Mouse (Mus musculus): ENCODE results near the gene Acadsb.
"Not testable (repeated sequence)": the region's sequence is repeated elsewhere in the genome, so short reads cannot be mapped to it uniquely, and the experiment has no call there.

The Acadsb gene

DNA sequence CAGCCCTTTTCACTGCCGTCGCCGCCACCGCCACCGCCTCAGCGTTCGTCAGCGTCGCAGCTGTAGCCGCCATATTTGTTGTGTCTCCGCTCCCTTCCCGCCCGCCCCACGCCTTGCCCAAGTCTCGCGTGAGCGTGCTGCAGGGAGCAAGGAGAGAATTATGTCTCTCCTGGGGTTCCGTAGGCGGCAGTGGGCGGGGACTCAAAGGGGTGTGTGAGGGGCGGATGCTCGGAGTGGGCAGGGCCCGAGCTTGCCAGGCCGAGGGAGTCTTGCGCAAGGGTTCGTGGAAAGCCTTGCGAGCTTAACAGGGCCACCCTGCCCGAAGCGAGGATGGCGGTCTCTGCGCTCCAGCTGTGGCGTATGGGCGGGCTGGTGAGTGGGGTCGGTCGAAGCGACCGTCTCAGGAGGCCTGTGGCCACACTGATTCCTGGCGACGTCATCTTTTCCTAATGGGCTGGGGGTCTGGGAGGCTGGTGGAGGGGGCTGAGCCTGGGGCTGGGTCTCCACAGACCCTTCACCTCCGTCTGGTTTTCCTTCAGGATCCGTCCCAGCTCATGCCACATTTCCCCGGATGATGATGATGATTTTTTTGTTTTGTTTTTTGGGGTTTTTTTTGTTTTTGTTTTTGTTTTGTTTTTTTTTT is at the start of gene Acadsb, which contains the start of gene Ikzf5:
Gene Acadsb (plus strand): TSS at position 186 of the 643 bp plus-strand sequence.
Gene Ikzf5 (minus strand): TSS at position 106 of the 643 bp plus-strand sequence.
- DNase-seq (ENCODE audit: low spot score) = peak; percentile 99

DNA sequence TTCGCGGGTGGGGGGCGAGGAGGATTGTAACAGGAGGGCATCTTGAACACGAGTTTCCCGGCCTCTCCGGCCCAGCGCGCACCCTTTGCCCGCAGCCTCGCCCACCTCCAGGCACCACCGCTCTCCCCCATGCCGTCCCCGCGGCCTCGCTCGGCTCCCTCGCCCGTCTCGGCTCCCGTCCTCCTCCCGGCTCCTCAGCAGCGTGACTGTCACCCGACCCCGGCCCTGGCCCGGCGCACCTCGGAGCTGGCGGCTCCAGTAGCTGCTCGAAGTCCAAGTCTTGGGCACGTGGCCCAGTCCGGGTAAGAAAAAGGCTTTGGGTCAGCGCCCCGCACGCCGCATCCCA is 48.2 kb upstream of the Acadsb start:
- no peak for DNase-seq (ENCODE audit: low spot score)

DNA sequence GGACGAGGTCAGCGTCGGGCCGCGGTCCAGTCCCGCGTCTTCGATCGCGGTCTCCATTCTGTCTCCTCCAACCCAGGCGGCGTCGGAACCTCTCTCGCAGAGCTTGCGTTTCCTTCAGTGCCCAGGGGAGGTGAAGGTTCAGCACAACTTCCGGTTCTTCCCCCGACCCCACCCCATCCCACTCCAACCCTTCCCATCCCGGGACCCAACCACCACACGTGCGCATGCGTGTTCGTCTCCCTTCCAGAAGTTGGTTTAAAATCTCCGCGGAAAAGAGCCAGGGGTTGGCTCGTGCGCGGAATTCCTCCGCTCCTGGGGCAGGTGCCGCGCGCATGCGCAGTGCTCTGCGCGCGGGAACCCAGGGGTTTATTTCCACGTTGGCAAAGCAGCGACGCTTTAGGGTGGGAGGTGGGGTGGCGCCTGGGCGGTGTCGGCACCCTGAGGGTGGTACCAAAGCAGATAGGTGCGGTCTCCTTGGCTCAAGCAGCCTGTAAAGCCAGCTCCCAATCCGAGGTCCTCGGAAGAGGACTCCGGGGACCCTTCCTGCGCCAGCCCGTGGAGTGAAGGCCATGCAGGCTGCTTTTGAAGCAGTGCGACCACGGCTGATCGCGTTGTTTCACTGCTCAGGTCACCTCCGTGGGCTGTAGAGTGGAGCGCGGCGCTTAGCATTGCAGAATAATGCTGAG is 47.6 kb upstream of the Acadsb start, which contains the start of gene 2310057M21Rik:
Gene 2310057M21Rik (minus strand): TSS at position 145 of the 686 bp plus-strand sequence.
- peak; percentile 98 for DNase-seq (ENCODE audit: low spot score)

DNA sequence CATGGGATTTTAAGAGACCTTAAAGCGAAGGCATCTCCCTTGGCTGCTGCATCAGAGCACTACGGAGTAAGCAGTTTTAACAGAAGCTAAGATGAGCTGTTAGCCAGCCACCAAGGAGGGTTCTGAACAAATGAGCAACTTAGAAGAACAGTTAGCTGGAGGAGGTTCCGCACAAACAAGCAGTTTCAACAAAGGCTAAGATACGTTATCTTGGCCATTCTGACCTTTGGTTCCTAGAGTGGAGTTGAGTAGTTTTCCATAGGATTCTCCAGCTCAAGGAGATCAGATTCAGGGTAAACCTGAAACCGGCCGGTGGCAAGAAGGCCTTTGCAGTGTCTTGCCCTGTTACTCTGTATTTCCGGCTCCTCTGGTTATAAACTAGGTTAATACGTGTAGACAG is 46.3 kb upstream of the Acadsb start:
- DNase-seq (ENCODE audit: low spot score) = peak; percentile 66

DNA sequence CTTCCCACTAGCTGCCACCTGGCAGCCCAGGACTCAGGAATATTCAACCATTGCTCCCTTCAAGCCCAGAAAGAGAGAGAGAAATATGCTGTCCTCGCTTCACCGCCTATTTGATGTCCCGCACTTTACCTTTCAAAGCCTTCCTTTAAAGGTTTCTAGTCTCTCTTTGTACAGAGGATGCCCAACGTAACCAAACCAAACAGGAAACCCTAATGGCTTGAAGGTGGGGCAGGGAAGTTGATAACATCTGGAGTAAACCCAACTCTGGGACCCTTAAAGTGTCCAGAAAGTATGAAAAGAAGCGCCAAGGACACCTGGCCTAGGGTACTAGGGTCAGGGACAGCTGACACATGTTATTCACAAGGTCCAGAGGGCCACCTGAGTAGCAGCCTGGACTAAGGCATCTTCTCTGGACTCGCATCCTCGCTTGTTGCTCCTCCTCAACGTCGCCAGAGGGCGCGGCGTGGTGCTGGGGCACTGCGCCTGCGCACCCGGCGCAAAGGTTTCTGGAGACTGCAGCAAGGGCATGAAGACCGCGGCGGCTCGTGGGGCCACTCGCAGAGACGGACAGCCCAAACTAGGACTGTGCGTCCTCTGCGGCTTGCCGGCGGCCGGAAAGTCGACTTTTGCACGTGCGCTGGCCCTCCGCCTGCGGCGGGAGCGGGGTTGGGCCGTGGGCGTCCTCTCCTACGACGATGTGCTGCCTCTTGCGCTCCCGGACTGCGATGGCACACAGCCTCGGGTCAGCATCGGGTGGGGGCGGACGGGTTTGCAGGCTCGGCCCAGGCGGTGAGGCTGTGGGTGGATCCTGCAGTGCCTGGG is 39.5 kb upstream of the Acadsb start, which contains the start of gene Pstk:
Gene Pstk (plus strand): TSS at position 494 of the 822 bp plus-strand sequence.
- peak; percentile 90 for DNase-seq (ENCODE audit: low spot score)

DNA sequence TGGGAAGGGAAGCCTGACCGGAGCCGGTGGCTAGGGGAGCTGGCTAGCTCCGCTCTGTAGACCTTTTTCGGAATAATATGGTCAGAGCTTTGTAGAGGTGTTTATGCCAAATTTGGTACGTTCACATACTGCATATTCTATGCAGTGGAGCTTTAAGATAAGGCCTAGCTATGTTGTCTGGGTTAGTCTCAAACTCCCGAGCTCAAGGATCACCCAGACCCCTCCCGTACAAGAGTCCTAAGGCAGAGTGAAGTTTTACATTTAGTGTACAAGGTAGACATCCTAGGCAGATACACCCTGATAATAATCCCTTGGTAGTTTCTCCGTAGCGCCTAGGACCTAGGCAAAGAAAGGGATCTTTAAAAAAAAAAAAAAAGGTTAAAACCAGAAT is 38.9 kb upstream of the Acadsb start:
- DNase-seq (ENCODE audit: low spot score) = no peak

DNA sequence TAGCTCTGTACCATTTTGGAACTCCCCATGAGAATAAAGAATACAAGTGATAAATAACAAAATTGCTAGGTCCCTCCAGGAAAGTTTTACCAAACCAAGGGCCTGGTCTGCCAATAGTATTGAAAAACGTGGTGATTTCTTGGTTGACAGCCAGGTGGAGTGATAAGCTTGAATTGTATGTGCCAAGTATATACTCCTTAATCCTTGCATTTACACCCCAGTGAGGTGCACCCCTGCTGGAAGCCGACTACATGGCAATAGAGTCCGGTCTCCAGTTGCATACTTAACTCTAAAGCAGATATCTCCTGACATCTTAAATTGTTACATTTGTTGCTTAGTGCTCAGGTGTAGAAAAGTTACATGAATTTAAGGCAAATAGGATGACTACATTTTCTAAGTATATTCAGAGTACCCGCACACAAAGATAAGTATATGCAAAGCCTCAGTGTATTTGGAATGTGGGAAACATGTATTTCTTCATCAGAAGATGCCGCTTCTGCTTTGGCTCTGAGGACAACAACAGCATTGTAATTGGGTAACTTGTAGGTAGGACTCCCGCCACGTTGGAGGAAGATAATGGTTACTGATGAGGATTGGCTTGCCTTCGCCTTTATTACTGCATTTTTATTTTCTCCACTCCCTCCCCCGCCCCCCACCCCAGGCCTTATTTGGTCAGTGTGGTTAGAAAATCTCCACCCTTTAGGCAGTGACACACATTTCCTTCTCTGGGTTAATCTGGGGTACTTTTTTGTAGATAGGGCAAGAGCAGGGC is 38.3 kb upstream of the Acadsb start:
- no peak for DNase-seq (ENCODE audit: low spot score)

DNA sequence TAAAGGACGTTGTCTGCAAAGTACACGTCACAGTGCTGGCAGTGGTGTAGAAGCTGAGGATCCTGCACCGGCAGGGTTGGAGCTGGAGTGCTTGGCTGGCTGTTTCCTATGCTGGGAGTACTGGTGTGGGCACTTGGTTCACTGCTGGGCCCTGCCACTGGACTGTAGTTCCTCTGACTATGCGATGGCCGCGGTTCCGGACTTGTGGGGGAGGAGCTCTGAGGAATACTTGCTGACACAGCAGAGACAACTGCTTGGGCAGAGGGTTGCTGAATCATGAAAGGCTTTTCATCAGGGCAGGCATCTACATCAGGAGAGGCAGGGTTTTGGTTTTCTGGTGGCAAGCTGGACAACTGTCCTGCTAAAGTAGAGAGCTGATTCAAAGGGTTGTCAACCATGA is 18.6 kb upstream of the Acadsb start:
- DNase-seq (ENCODE audit: low spot score) = not testable (repeated sequence)

DNA sequence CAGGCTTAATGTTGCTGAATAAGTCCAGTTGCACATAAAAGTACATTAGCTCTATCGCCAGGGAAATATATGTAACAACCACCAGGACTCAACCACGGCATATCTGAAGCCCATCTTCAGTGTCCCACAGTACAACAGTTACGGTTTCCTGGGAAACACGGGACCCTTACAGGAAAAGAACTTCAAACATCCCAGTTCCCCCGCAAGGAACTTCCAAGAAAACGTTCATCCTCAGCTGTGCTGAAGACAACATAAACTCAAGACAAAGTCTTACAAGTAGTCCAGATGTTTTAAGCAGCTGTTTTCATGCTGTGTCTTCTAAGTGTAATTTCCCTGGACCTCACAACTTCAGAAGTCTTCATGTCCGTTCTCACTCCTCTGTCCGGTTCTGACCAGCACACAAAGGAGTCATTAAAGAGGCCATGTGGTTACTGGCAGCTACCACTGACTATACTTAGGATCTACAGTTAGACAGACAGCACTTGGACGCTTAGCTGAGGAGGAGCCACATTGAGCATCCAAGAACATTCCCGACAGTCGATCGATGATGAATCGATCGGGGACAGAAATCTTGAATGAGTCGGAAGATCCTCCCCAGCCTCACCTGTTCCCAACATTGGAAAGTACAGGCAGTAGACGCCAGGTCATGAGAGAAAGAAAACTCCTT is 947 bp upstream of the Acadsb start:
- DNase-seq (ENCODE audit: low spot score) = peak; percentile 26

DNA sequence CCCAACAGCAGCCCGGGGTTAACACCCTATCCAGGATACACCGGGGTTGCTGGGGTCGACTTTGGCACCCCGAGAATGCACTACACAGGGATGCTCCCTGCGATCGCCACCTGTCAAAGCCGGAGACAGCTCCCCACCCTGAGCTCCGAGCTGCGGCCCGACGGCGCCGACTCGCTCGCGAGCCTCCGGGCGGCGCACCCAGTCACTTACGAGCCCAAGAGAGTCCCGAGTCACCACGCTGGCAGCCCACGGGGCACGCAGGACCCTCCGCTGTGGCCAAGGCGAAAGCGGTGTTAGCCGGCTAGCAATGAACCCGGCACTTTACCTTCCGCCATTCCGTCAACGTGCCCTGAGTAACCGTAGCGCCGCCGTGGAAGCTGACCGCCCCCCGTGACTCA is 414 bp upstream of the Acadsb start:
- no peak for DNase-seq (ENCODE audit: low spot score)

DNA sequence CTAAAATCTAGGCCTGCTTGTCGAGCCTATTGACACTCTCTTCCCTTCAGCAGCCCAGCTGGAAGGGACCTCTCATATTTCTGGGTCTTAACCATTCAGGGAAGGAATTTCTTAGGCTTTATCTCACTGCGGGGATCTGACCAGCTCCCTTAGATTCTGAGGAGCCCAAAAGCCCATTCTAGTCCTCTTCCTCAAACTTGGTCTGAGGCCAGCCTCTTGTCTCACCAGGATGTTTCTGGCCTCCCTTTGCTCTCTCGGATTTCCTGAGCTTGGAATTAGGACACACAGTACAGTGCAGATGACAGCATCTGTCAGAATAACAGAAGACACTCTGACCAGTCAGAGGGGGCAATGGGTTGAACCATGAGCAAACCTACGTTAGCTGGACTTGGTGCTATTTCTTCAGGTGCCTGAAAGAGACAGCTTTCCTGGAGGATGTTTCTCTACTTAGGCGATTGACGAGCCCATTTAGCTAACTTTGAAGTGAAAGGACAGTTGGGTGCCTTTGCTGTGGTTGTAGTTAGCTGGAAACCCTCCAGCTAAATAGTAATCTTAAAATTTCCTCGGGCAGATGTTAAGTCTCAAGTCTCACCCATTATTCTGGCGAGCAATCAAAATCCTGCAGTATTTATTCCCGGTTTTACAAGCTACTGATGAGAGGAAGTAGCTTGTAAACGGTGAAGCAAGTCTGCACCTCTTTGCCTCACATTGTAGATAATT is 980 bp downstream of the Acadsb start:
- no peak for DNase-seq (ENCODE audit: low spot score)

DNA sequence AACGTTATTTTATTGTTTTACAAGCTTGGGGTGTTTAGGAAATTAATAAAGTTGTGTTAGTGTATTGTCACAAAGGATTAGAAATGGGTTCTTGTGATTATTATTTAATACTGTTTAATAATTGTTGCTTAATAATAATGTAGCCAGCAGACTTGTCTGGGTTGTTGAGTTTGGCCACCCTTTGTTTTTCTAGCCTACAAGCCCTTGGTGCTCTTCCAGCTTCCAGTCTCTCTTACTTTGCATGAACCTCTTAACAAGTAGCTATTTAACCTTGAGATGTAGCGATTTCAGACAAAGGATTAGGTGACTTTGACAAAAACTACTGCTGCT is 1.5 kb downstream of the Acadsb start:
- DNase-seq (ENCODE audit: low spot score) = no peak

DNA sequence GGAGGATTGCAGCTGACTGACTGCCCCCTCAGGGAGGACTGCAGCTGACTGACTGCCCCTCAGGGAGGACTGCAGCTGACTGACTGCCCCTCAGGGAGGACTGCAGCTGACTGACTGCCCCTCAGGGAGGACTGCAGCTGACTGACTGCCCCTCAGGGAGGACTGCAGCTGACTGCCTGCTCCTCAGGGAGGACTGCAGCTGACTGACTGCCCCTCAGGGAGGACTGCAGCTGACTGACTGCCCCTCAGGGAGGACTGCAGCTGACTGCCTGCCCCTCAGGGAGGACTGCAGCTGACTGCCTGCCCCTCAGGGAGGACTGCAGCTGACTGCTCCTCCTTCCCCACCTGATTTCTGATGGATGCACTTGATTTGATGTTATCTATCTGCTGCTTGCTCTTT is 6.3 kb downstream of the Acadsb start:
- not testable (repeated sequence) for DNase-seq (ENCODE audit: low spot score)

DNA sequence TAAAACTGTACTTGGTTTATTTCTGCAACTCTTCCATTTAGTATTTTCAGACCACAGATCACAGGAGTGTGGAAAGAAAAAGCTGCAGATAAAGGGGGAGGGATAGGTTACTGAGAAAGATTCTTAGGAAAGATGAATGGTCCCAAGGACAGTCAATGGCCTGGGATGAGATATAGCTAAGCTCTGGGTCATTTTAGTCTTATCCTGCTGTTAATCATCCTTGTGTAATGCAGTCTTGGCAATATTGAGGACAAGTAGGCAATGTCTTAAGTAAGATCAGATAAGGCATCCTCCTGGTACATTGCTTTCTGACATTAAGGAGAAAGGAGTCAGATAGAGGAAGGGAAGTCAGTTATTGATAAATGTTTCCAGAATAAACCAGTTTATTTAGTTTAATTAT is 7.2 kb downstream of the Acadsb start:
- DNase-seq (ENCODE audit: low spot score) = no peak

DNA sequence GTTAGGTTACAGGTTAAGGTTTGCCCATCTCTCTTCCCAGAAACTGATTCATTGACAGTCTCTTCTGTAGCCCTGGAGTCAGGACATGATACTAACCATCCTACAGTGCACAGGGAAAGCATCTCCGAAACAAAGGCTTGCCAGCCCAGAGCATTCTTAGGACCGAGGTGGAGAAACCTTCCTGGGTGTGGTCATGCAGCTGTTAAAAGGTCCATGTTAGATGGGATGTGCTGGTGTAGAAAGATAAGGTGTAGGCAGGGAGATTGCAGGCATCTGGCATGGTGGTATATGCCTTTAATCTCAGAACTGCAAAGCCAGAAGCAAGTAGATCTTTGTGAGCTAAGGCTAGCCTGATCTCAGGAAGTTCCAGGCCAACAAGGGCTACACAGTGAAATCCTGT is 14.5 kb downstream of the Acadsb start:
- DNase-seq (ENCODE audit: low spot score) = peak; percentile 4

DNA sequence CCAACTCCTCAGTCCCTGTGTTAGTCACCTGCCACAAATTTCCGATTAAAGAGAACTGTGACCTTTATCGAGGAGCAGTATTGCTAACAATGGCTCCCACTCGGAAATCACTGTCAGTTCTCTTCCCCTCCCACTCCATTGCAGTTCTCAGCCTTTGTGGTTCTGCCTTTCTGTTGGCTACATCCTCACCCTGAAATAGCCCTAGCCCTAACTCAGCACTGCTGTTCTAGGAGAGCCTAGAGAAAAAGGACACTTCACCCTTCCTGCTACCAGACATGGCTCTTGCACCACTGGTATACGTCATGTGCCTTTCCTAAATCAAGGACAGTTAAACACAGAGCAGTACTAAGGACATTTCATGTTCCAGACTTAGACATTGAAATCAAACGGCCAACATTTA is 16.9 kb downstream of the Acadsb start:
- no peak for DNase-seq (ENCODE audit: low spot score)

DNA sequence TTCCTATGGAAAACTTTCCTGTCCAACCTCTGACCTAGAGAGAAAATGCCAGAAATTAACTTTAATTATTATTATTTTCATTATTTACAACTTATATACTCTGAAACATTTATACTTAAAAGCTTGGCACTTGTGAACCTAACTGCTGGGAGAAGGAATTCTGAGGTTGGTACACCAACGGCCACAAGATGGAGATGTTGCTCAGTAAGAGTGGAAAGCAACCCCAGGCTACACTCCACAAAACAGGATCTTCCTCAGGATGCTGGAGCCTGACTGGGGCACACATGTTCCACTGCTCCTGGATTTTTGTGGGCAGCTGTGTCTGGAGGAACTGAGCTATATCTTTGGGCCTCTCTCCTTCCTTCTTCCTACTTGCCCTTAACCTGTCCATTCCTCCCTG is 21.8 kb downstream of the Acadsb start:
- no peak for DNase-seq (ENCODE audit: low spot score)

DNA sequence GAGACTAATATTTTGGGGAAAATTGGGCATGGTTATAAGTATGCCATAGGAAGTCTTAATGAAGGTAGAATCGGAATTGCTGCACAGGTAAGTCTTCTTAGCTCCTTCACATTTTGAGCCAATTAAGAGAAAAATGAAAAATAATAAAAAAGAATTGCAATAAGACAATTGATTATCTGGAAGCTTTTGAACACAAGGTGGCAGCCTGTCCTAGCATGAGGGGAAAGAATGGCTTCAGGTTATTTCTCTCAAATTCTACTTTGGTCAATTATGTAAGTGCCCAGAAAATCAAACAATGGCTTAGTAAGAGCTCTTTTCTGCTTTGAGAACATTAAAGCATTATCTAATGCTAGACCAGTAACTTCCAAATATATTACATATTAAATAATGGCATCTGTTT is 23.9 kb downstream of the Acadsb start:
- no peak for DNase-seq (ENCODE audit: low spot score)

DNA sequence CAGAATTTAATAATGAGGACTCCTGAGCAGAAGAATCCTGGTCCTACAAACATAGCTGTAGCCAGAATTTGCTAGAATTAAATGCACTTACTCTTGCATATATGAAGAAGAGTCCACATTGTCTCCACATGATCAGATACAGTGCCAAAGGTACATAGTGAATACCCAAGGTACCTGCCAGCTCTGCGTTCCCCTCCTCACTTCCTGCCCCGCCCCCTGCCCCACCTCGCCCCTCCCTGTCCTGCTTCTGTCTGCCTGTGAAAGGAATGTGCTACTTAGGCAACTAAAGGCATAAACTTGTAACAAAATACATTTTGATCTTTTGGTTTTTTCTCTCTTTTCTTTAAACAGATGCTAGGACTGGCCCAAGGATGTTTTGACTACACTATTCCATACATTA is 26.6 kb downstream of the Acadsb start:
- no peak for DNase-seq (ENCODE audit: low spot score)

DNA sequence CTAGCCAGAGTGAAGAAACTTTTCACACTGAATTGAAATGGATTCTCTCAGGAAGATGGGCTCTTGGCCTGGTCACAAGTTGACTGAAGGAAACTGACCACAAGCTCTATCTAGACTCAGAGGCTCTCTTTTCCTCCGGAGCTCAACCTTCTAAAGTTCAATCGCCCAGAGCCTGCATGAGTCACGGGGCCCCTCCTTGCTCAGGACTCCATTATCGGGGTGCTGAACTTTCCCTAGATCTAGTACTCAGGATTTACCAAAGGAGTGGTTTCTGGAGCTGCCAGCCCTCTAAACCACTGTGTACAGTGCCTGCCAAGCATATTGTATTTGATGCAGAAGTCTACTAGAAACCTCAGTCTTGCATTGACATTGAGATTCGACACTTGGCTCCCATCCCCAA is 46.3 kb downstream of the Acadsb start:
- DNase-seq (ENCODE audit: low spot score) = no peak

DNA sequence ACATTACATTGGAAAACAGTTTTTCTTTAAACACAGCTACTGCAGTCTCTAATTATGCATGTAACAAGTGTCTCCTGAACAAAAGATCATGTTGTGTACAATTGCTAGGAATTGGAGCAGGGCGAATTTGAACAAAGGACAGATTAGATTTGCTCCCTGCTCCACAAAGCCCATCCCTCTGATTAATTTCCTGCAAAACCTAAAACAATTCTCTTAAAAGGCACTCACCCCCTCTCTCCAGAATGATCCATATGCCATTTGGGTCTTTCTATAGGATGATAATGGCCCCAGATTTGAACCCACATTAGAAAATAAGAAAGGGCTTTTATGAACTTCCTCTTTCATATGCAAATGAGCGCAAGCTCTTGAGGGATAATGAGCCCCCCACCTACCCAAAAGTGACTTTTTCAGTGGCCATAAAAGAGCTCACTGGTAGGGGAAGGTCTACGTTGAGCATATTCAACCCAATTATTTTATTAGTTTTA is 54.8 kb downstream of the Acadsb start:
- DNase-seq (ENCODE audit: low spot score) = no peak
